Mouse (Mus musculus): ENCODE data around the gene Gipr. TPM values are rescaled to one million over a fixed set of nuclear protein-coding genes. Genes with fewer than 3 reads are reported as not detected.

Gene Gipr
- polyA plus RNA-seq, 1 experiment from 2014 or later, result 0.76 TPM

DNA sequence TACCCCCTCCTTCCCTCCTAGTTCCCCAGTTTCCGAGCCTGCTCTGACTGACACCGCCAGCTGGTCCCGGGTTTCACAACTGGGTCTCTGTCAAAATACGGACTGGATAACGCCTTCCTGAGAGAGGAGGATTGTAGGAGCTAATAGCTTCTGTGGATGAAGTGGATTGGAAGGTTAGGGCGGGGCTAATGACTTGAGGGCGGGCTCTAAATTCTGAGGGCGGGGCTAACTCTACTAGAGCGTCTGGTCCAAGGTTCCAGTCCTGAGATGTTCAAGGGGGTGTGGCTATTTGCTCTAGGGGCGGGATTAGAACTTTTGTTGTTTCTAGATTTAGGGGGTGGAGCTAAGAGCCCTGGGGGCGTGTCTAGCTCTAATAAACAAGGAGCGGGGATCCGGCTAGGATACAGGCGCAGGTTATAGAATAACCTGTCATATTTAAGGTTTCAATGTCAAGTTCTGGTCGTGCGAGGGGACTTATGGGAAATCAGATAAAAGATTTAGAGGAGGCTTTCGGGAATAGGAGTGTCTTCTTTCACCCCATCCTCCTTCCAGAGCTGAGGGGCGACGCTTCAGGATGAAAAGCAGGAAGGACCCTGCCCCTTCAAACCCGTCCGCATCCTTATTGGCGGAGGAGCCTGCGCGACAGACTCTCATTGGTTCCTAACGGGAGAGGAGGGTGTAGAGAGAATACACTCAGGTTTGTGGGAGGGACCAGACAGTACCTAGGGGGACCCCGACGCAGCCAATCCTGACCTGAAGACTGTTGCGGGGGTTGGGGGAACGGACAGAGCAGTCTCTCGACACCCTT is 10.0 kb upstream of the Gipr start, which contains the start of gene Eml2:
Gene Eml2 (plus strand): TSS at position 714 of the 808 bp plus-strand sequence.
- H3K4me3 ChIP-seq (ENCODE audit: low read depth, low read length), result peak within 1 kb of the TSS; percentile 35
- under 1% methylated on average over 30 of the region's 30 CpGs for WGBS
- H3K27ac ChIP-seq (ENCODE audit: low read depth, low read length), result no peak within 1 kb of the TSS
- no peaks in the 10 kb centered on the region for H3K36me3 ChIP-seq (ENCODE audit: control insufficient read depth, insufficient read depth, low read length)
- peak within 1 kb of the TSS; percentile 57 for H3K4me2 ChIP-seq (ENCODE audit: low read depth)
- DNase-seq (ENCODE audit: low spot score), result peak; percentile 73
- H3K9ac ChIP-seq (ENCODE audit: low read length), result peak within 1 kb of the TSS; percentile 54
- peaks cover 48% of the 10 kb centered on the region for H3K27me3 ChIP-seq (ENCODE audit: control insufficient read depth, insufficient read depth, low read length)
- no peaks in the 10 kb centered on the region for H3K9me3 ChIP-seq (ENCODE audit: control insufficient read depth, low read length)
- 0 out of 2 replicates have a peak, but pooled peaks cover 2% of the 10 kb centered on the region for H3K4me1 ChIP-seq (ENCODE audit: control insufficient read depth, insufficient read depth, low read length)
- ATAC-seq (ENCODE audit: insufficient read depth, low FRiP score, low TSS enrichment), result peak; percentile 87

DNA sequence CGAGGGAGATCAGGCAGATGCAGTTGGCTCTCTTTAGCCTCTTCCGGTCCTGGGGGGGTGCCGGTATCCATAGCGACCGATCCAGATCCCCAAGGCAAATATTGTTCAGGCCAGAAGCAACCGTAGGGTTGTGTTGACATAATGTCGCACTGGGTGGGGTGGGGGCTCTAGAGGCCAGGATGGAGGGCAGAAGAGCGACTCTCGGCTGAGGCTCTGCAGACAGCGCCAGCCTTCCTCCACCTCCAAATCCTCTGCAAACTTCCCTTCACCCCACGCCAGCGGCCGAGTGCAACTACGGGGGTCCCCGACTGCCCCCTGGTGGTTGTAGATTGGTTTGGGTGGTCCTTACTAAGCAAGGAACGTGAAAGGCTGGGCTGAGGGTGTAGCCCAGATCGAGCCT is 6.9 kb upstream of the Gipr start:
- Histone ChIP-seq H3K4me1 (ENCODE audit: control insufficient read depth, insufficient read depth, low read length) (0 out of 2 replicates have a peak, but pooled peaks cover 2% of the 10 kb centered on the region), H3K9me3 (ENCODE audit: control insufficient read depth, low read length) (no peaks in the 10 kb centered on the region), H3K27ac (ENCODE audit: low read depth, low read length) (no peak overlapping the region), H3K4me2 (ENCODE audit: low read depth) (peak overlapping the region; percentile 35), H3K9ac (ENCODE audit: low read length) (no peak overlapping the region), H3K4me3 (ENCODE audit: low read depth, low read length) (0 out of 2 replicates have a peak overlapping the region, but pooled peaks have one; percentile 11), H3K36me3 (ENCODE audit: control insufficient read depth, insufficient read depth, low read length) (no peaks in the 10 kb centered on the region), H3K27me3 (ENCODE audit: control insufficient read depth, insufficient read depth, low read length) (peaks cover 28% of the 10 kb centered on the region)
- WGBS, result 3% methylated on average over 17 of the region's 17 CpGs
- no peak for ATAC-seq (ENCODE audit: insufficient read depth, low FRiP score, low TSS enrichment)
- peak; percentile 91 for DNase-seq (ENCODE audit: low spot score)

DNA sequence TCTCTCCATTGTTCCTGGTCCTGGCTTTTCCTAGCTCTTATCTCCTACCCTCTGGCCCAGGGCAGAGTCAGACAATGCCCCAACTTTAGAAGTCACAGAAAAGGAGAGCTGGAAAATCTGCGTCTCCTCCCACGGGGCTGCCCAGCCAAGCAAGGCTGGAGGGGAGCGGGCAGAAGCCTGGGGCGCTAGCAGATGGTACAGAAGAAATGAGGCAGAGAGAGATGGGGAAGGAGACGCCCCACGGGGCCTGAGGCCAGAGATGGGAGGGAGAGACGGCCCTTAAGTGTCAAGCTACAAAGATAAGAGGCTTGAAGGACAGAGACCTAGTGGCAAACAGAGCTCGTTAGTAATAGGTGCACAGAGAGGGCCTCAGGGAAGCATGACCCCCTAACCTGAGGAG is 5.9 kb upstream of the Gipr start:
- no peak overlapping the region for H3K9ac ChIP-seq (ENCODE audit: low read length)
- H3K4me3 ChIP-seq (ENCODE audit: low read depth, low read length), result no peak overlapping the region
- WGBS, result 65% methylated on average over 8 of the region's 8 CpGs
- no peak overlapping the region for H3K4me2 ChIP-seq (ENCODE audit: low read depth)
- peaks cover 18% of the 10 kb centered on the region for H3K27me3 ChIP-seq (ENCODE audit: control insufficient read depth, insufficient read depth, low read length)
- ATAC-seq (ENCODE audit: insufficient read depth, low FRiP score, low TSS enrichment), result no peak
- H3K9me3 ChIP-seq (ENCODE audit: control insufficient read depth, low read length), result no peaks in the 10 kb centered on the region
- no peak for DNase-seq (ENCODE audit: low spot score)
- H3K27ac ChIP-seq (ENCODE audit: low read depth, low read length), result no peak overlapping the region
- no peaks in the 10 kb centered on the region for H3K36me3 ChIP-seq (ENCODE audit: control insufficient read depth, insufficient read depth, low read length)
- H3K4me1 ChIP-seq (ENCODE audit: control insufficient read depth, insufficient read depth, low read length), result no peaks in the 10 kb centered on the region

DNA sequence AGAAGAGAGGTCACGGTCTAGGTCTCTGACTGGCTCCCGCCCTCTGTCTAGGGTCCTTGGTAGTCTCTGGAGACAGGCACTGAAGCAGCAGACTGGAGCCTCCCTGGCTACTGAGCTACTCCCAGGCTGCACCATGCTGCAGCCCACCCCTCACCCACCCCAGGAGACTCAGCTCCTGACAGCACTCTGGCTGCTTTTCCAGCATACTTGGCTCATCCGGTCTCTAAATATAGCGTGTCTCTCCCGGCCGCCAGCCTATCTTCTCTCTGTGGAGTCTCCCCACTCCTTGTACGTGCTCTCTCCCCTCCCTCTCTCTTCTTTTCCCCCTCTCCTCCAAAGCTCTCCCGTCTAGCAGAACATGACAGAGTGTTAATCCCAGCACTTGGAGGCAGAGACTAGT is 4.2 kb upstream of the Gipr start:
- DNase-seq (ENCODE audit: low spot score) (no peak), ATAC-seq (ENCODE audit: insufficient read depth, low FRiP score, low TSS enrichment) (no peak)
- Histone ChIP-seq H3K4me1 (ENCODE audit: control insufficient read depth, insufficient read depth, low read length) (no peaks in the 10 kb centered on the region; the same call in 1 of the 2 replicates), H3K4me2 (ENCODE audit: low read depth) (no peak overlapping the region), H3K4me3 (ENCODE audit: low read depth, low read length) (no peak overlapping the region), H3K36me3 (ENCODE audit: control insufficient read depth, insufficient read depth, low read length) (no peaks in the 10 kb centered on the region), H3K9ac (ENCODE audit: low read length) (no peak overlapping the region), H3K9me3 (ENCODE audit: control insufficient read depth, low read length) (no peaks in the 10 kb centered on the region), H3K27me3 (ENCODE audit: control insufficient read depth, insufficient read depth, low read length) (peaks cover 6% of the 10 kb centered on the region), H3K27ac (ENCODE audit: low read depth, low read length) (no peak overlapping the region)
- WGBS, result 72% methylated on average over 8 of the region's 8 CpGs

DNA sequence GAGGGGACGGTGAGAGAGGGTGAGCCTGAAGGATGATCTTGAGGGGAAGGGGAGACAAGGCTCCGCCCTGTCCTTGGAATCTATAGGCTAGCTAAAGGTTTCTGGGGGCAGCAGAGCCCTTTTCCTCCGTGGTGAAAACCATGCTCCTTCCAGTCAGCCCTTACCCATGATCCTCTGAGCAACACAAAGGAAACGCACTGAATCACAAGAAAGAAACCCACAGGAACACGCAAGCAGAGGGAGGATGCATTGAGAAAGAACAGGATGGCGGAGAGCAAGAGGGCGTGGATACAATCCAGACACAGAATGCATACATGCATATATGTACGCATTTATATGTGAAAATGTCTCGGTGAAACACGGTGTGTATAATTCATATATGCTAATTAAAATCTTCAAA is 3.6 kb upstream of the Gipr start:
- 65% methylated on average over 10 of the region's 10 CpGs for whole genome bisulfite sequencing
- DNase-seq (ENCODE audit: low spot score) (no peak), ATAC-seq (ENCODE audit: insufficient read depth, low FRiP score, low TSS enrichment) (no peak)
- no peak overlapping the region for H3K4me2 ChIP-seq (ENCODE audit: low read depth)
- no peak overlapping the region for H3K4me3 ChIP-seq (ENCODE audit: low read depth, low read length)
- H3K27me3 ChIP-seq (ENCODE audit: control insufficient read depth, insufficient read depth, low read length), result peaks cover 8% of the 10 kb centered on the region
- no peak overlapping the region for H3K9ac ChIP-seq (ENCODE audit: low read length)
- H3K4me1 ChIP-seq (ENCODE audit: control insufficient read depth, insufficient read depth, low read length), result no peaks in the 10 kb centered on the region; the same call in 1 of the 2 replicates
- H3K36me3 ChIP-seq (ENCODE audit: control insufficient read depth, insufficient read depth, low read length), result no peaks in the 10 kb centered on the region
- H3K27ac ChIP-seq (ENCODE audit: low read depth, low read length), result no peak overlapping the region
- H3K9me3 ChIP-seq (ENCODE audit: control insufficient read depth, low read length), result no peaks in the 10 kb centered on the region

DNA sequence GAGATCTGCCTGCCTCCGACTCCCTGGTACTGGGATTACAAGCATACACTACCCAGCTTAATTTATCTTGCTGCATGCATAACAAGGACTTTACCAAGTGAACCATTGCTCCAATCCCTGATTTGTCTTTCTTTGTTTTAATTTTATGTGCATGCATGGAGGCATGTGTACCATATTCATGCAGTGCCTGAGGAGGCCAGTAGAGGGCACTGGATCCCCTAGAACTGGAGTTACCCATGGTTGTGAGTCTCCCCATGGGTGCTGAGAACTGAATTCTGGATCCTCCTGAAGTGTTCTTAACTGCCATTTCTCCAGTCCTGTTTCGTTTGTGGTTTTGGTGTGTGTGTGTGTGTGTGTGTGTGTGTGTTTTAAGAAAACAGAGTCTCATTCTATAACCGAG is 1.1 kb upstream of the Gipr start:
- WGBS, result 89% methylated on average over 3 of the region's 3 CpGs
- Histone ChIP-seq H3K4me3 (ENCODE audit: low read depth, low read length) (no peak overlapping the region), H3K27me3 (ENCODE audit: control insufficient read depth, insufficient read depth, low read length) (peaks cover 16% of the 10 kb centered on the region), H3K4me1 (ENCODE audit: control insufficient read depth, insufficient read depth, low read length) (no peaks in the 10 kb centered on the region; the same call in 1 of the 2 replicates), H3K27ac (ENCODE audit: low read depth, low read length) (no peak overlapping the region), H3K36me3 (ENCODE audit: control insufficient read depth, insufficient read depth, low read length) (no peaks in the 10 kb centered on the region), H3K9me3 (ENCODE audit: control insufficient read depth, low read length) (no peaks in the 10 kb centered on the region), H3K4me2 (ENCODE audit: low read depth) (no peak overlapping the region), H3K9ac (ENCODE audit: low read length) (no peak overlapping the region)
- ATAC-seq (ENCODE audit: insufficient read depth, low FRiP score, low TSS enrichment) (no peak), DNase-seq (ENCODE audit: low spot score) (no peak)

DNA sequence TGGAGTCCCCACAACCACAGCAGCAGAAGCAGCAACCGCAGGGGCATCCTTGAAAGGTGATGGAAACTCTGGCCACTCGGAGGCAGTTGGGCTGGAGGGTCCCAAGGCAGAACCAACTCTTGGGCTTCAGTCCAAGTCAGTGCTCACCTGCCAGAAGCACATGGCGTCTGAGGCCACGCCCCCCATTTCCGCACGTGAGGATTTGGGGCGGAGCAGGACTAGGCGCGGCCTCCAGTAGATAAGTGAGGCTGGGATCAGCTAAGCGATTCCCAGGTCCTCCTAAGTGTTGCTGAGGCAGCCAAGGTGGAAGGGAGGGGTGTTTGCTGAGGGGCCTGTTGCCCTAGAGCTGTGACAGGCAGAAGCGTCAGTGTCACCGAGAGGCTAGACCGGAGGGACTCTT is 949 bp downstream of the Gipr start:
- H3K27me3 ChIP-seq (ENCODE audit: control insufficient read depth, insufficient read depth, low read length), result peaks cover 17% of the 10 kb centered on the region
- no peaks in the 10 kb centered on the region; the same call in 1 of the 2 replicates for H3K4me1 ChIP-seq (ENCODE audit: control insufficient read depth, insufficient read depth, low read length)
- DNase-seq (ENCODE audit: low spot score) (no peak), ATAC-seq (ENCODE audit: insufficient read depth, low FRiP score, low TSS enrichment) (0 out of 2 replicates have a peak, but pooled peaks have one; percentile 28)
- no peaks in the 10 kb centered on the region for H3K9me3 ChIP-seq (ENCODE audit: control insufficient read depth, low read length)
- H3K27ac ChIP-seq (ENCODE audit: low read depth, low read length), result no peak overlapping the region
- 2% methylated on average over 13 of the region's 13 CpGs for WGBS
- H3K9ac ChIP-seq (ENCODE audit: low read length), result peak overlapping the region; percentile 2; the same call in 1 of the 2 replicates
- H3K36me3 ChIP-seq (ENCODE audit: control insufficient read depth, insufficient read depth, low read length), result no peaks in the 10 kb centered on the region
- H3K4me2 ChIP-seq (ENCODE audit: low read depth), result 0 out of 2 replicates have a peak overlapping the region, but pooled peaks have one; percentile 2
- no peak overlapping the region for H3K4me3 ChIP-seq (ENCODE audit: low read depth, low read length)

DNA sequence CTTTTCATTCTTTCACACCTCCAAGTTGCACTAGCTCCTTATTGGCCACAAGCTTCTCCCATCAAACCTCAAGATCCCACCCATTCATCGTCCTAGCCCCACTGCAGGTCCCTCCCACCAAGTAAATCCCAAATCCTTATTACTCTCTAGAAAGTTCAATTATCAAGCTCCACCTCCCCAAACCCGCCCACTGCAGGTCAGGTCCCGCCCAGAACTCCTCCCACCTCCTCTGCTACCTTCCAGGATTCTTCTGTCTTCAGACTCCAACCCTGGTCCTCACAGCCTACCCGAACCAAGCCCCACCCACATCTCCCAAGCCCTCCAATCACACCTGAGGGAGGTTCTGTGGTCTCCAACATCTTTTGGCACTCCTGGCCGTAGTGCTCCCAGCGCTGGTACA is 1.7 kb downstream of the Gipr start:
- Histone ChIP-seq H3K4me1 (ENCODE audit: control insufficient read depth, insufficient read depth, low read length) (no peaks in the 10 kb centered on the region; the same call in 1 of the 2 replicates), H3K36me3 (ENCODE audit: control insufficient read depth, insufficient read depth, low read length) (no peaks in the 10 kb centered on the region), H3K9ac (ENCODE audit: low read length) (no peak overlapping the region), H3K27ac (ENCODE audit: low read depth, low read length) (no peak overlapping the region), H3K4me2 (ENCODE audit: low read depth) (no peak overlapping the region), H3K27me3 (ENCODE audit: control insufficient read depth, insufficient read depth, low read length) (peaks cover 25% of the 10 kb centered on the region), H3K9me3 (ENCODE audit: control insufficient read depth, low read length) (no peaks in the 10 kb centered on the region), H3K4me3 (ENCODE audit: low read depth, low read length) (0 out of 2 replicates have a peak overlapping the region, but pooled peaks have one; percentile 6)
- DNase-seq (ENCODE audit: low spot score) (peak; percentile 42), ATAC-seq (ENCODE audit: insufficient read depth, low FRiP score, low TSS enrichment) (no peak)
- WGBS, result 1% methylated on average over 6 of the region's 6 CpGs

DNA sequence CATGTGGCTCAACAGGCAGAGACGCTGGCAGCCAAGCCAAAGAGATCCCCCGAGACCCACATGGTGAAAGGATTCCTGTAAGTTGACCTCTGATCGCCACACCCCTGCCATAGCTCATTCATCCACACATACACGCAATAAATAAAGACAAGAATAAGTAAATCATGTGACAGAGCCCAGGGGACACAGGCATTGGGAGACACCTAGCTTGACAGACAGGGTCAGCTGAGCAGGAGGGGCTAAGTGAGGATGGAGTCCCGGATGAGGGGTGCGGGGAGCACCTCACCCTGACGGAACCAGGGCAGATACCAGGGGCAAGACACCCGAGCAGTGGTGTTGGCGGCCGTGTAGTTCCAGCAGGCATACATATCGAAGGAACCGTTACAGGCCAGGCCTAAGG is 2.2 kb downstream of the Gipr start:
- 26% methylated on average over 12 of the region's 12 CpGs for WGBS
- DNase-seq (ENCODE audit: low spot score), result no peak
- no peaks in the 10 kb centered on the region for H3K36me3 ChIP-seq (ENCODE audit: control insufficient read depth, insufficient read depth, low read length)
- H3K9me3 ChIP-seq (ENCODE audit: control insufficient read depth, low read length), result no peaks in the 10 kb centered on the region
- no peak overlapping the region for H3K4me2 ChIP-seq (ENCODE audit: low read depth)
- H3K4me3 ChIP-seq (ENCODE audit: low read depth, low read length), result no peak overlapping the region
- H3K9ac ChIP-seq (ENCODE audit: low read length), result no peak overlapping the region
- peaks cover 26% of the 10 kb centered on the region for H3K27me3 ChIP-seq (ENCODE audit: control insufficient read depth, insufficient read depth, low read length)
- no peaks in the 10 kb centered on the region; the same call in 1 of the 2 replicates for H3K4me1 ChIP-seq (ENCODE audit: control insufficient read depth, insufficient read depth, low read length)
- ATAC-seq (ENCODE audit: insufficient read depth, low FRiP score, low TSS enrichment), result no peak
- H3K27ac ChIP-seq (ENCODE audit: low read depth, low read length), result no peak overlapping the region
